Mouse (Mus musculus) CH12.LX (cell line): ENCODE results near the gene Etv6. TPM values are rescaled to one million over a fixed set of nuclear protein-coding genes. Genes with fewer than 3 reads are reported as not detected.

ENCODE experiments used
- DNase-seq: peaks from one replicate; pipeline ENCODE4 v3.0.0-alpha.2; 2013; ENCODE audit errors: extremely low read depth
- H3K27ac ChIP-seq: 2 replicates; pipeline ENCODE4 v1.5.1; 2012; ENCODE audit warnings: low read depth, mild to moderate bottlenecking, control low read depth, moderate library complexity; ENCODE audit not compliant: insufficient read depth
- H3K27me3 ChIP-seq: replicated peaks from 2 replicates; pipeline ENCODE3; 2012; ENCODE audit warnings: inconsistent platforms
- H3K36me3 ChIP-seq, 2 experiments: replicated peaks in 1 of 2; 2 replicates each; pipeline versions ENCODE3 to v1.6.1; 2012; ENCODE audit warnings: inconsistent platforms in 1 of 2, low read length in 1 of 2, mild to moderate bottlenecking in 1 of 2, mixed read lengths in 1 of 2, moderate library complexity in 1 of 2; ENCODE audit not compliant: control insufficient read depth in 1 of 2, insufficient read depth in 1 of 2
- H3K4me1 ChIP-seq, 2 experiments: 2 replicates each; pipeline ENCODE4 v1.6.1; 2012; ENCODE audit warnings: inconsistent platforms in 1 of 2, moderate library complexity in 1 of 2; ENCODE audit not compliant: insufficient read depth in 2 of 2, control insufficient read depth in 1 of 2
- H3K4me2 ChIP-seq: 2 replicates; pipeline ENCODE4 v1.6.1; 2012; ENCODE audit warnings: low read depth, mild to moderate bottlenecking, control low read depth; ENCODE audit not compliant: poor library complexity, insufficient read depth, severe bottlenecking
- H3K4me3 ChIP-seq, 3 experiments: fragments of 150-350 bp in 1 of 3; sonication (generic) in 1 of 3; replicated peaks in 1 of 3; 2 replicates each; pipeline versions ENCODE3 to v1.5.1; 2011 to 2012; ENCODE audit warnings: low read depth in 2 of 3, low read length in 2 of 3, mild to moderate bottlenecking in 2 of 3, moderate library complexity in 2 of 3, control low read depth in 1 of 3, improper control_type of control experiment in 1 of 3, inconsistent platforms in 1 of 3, mixed read lengths in 1 of 3; ENCODE audit not compliant: poor library complexity in 1 of 3
- H3K79me2 ChIP-seq: replicated peaks from 2 replicates; pipeline ENCODE4 v1.6.1; 2012; ENCODE audit warnings: mild to moderate bottlenecking, moderate library complexity; ENCODE audit not compliant: control insufficient read depth, poor library complexity, insufficient read depth, severe bottlenecking; ENCODE audit errors: extremely low read depth
- H3K9ac ChIP-seq: 2 replicates; pipeline ENCODE4 v1.6.1; 2012; ENCODE audit warnings: low read depth, mild to moderate bottlenecking, control low read depth, moderate library complexity; ENCODE audit not compliant: insufficient read depth
- H3K9me3 ChIP-seq: replicated peaks from 2 replicates; pipeline ENCODE3; 2012; ENCODE audit warnings: low read length, inconsistent platforms, mixed read lengths
- BHLHE40 ChIP-seq: IDR thresholded peaks from 2 replicates; pipeline ENCODE4 v1.6.1; 2011; ENCODE audit warnings: mild to moderate bottlenecking, low read depth, low read length, improper control_type of control experiment
- CHD2 ChIP-seq: IDR thresholded peaks from 2 replicates; pipeline ENCODE4 v1.6.1; 2011; ENCODE audit warnings: low read length, improper control_type of control experiment
- E2F4 ChIP-seq: IDR thresholded peaks from 2 replicates; pipeline ENCODE4 v1.6.1; 2011; ENCODE audit warnings: low read depth, low read length, improper control_type of control experiment; ENCODE audit not compliant: insufficient replicate concordance
- ELF1 ChIP-seq: IDR thresholded peaks from 2 replicates; pipeline ENCODE4 v1.6.1; 2014; ENCODE audit warnings: low read depth, mild to moderate bottlenecking, inconsistent platforms, low read length, improper control_type of control experiment
- ETS1 ChIP-seq: conservative IDR thresholded peaks from 2 replicates; pipeline ENCODE4 v1.6.1; 2012; ENCODE audit warnings: low read depth, mild to moderate bottlenecking, inconsistent platforms, low read length, improper control_type of control experiment, moderate library complexity
- HCFC1 ChIP-seq: IDR thresholded peaks from 2 replicates; pipeline ENCODE4 v1.6.1; 2012; ENCODE audit warnings: low read depth, mild to moderate bottlenecking, inconsistent platforms, low read length, improper control_type of control experiment
- IRF4 ChIP-seq: IDR thresholded peaks from 2 replicates; pipeline ENCODE4 v1.6.1; 2014; ENCODE audit warnings: low read depth, mild to moderate bottlenecking, inconsistent platforms, low read length, improper control_type of control experiment
- JUN ChIP-seq: IDR thresholded peaks from 2 replicates; pipeline ENCODE4 v1.6.1; 2011; ENCODE audit warnings: low read depth, mild to moderate bottlenecking, low read length, improper control_type of control experiment, moderate library complexity; ENCODE audit not compliant: insufficient read depth
- KAT2A ChIP-seq: IDR thresholded peaks from 2 replicates; pipeline ENCODE4 v1.6.1; 2012; ENCODE audit warnings: low read length, improper control_type of control experiment, inconsistent platforms; ENCODE audit not compliant: insufficient replicate concordance
- MAFK ChIP-seq: IDR thresholded peaks from 2 replicates; pipeline ENCODE4 v1.6.1; 2011; ENCODE audit warnings: low read length, improper control_type of control experiment; ENCODE audit not compliant: insufficient replicate concordance
- MAZ ChIP-seq: IDR thresholded peaks from 2 replicates; pipeline ENCODE4 v1.6.1; 2012; ENCODE audit warnings: low read depth, mild to moderate bottlenecking, inconsistent platforms, low read length, improper control_type of control experiment, moderate library complexity
- MEF2A ChIP-seq: IDR thresholded peaks from 2 replicates; pipeline ENCODE4 v1.6.1; 2014; ENCODE audit warnings: low read depth, mild to moderate bottlenecking, inconsistent platforms, low read length, improper control_type of control experiment, borderline replicate concordance
- MXI1 ChIP-seq: IDR thresholded peaks from 2 replicates; pipeline ENCODE4 v1.6.1; 2011; ENCODE audit warnings: mild to moderate bottlenecking, low read depth, low read length, improper control_type of control experiment
- NELFE ChIP-seq: IDR thresholded peaks from 2 replicates; pipeline ENCODE4 v1.6.1; 2011; ENCODE audit warnings: low read depth, low read length, improper control_type of control experiment
- NRF1 ChIP-seq: IDR thresholded peaks from 2 replicates; pipeline ENCODE4 v1.6.1; 2014; ENCODE audit warnings: low read depth, mild to moderate bottlenecking, inconsistent platforms, low read length, improper control_type of control experiment, moderate library complexity
- POLR2A ChIP-seq: IDR thresholded peaks from 2 replicates; pipeline ENCODE4 v1.6.1; 2011; ENCODE audit warnings: low read depth, mild to moderate bottlenecking, improper control_type of control experiment, low read length
- SIN3A ChIP-seq: IDR thresholded peaks from 2 replicates; pipeline ENCODE4 v1.6.1; 2012; ENCODE audit warnings: low read length, improper control_type of control experiment, inconsistent platforms
- SMC3 ChIP-seq: IDR thresholded peaks from 2 replicates; pipeline ENCODE4 v1.6.1; 2011; ENCODE audit warnings: low read depth, low read length, improper control_type of control experiment
- TBP ChIP-seq: conservative IDR thresholded peaks from 2 replicates; pipeline ENCODE4 v1.6.1; 2011; ENCODE audit warnings: low read depth, low read length, improper control_type of control experiment
- UBTF ChIP-seq: IDR thresholded peaks from 2 replicates; pipeline ENCODE4 v1.6.1; 2012; ENCODE audit warnings: low read depth, mild to moderate bottlenecking, inconsistent platforms, low read length, improper control_type of control experiment, moderate library complexity
- USF2 ChIP-seq: conservative IDR thresholded peaks from 2 replicates; pipeline ENCODE4 v1.6.1; 2011; ENCODE audit warnings: low read depth, low read length, improper control_type of control experiment
- ZC3H11A ChIP-seq: IDR thresholded peaks from 2 replicates; pipeline ENCODE4 v1.6.1; 2012; ENCODE audit warnings: low read depth, mild to moderate bottlenecking, inconsistent platforms, low read length, improper control_type of control experiment
- ZKSCAN1 ChIP-seq: IDR thresholded peaks from 2 replicates; pipeline ENCODE4 v1.6.1; 2012; ENCODE audit warnings: low read depth, inconsistent platforms, low read length, improper control_type of control experiment, borderline replicate concordance
- dilution Hi-C: fragments of 300-500 bp; cut with MboI; formaldehyde crosslinking; loops from 2 replicates; pipeline ENCODE4 v1.14.3; 2020; ENCODE audit warnings: low sequenced_read_pairs; ENCODE audit not compliant: extremely low pct_unique_long_range_greater_than_20kb, extremely low pct_ligation_motif_present
- in situ Hi-C: fragments of 300-500 bp; cut with MboI; formaldehyde crosslinking; loops from 3 replicates; pipeline ENCODE4 v1.14.3; 2019; ENCODE audit warnings: low sequenced_read_pairs, low pct_ligation_motif_present, low pct_unique_long_range_greater_than_20kb, mixed read lengths
- polyA plus RNA-seq: library from polyadenylated mRNA; unstranded; fragments of >175 nt; gene quantifications from 2 replicates; pipeline ENCODE4 v1.2.1, GENCODE M21; 2012; ENCODE audit warnings: low read depth; ENCODE audit not compliant: insufficient read length
- total RNA-seq, 2 experiments: library from RNA; depleted of rRNA; stranded (reverse); fragments of 300-350 nt in 1 of 2; fragments of >200 nt in 1 of 2; gene quantifications; 2 replicates each; pipeline ENCODE4 v1.2.3; 2012 to 2014

The Etv6 gene
- total and polyA plus RNA-seq, 3 experiments: 7.6 to 29.5 (median 10.1) TPM

DNA sequence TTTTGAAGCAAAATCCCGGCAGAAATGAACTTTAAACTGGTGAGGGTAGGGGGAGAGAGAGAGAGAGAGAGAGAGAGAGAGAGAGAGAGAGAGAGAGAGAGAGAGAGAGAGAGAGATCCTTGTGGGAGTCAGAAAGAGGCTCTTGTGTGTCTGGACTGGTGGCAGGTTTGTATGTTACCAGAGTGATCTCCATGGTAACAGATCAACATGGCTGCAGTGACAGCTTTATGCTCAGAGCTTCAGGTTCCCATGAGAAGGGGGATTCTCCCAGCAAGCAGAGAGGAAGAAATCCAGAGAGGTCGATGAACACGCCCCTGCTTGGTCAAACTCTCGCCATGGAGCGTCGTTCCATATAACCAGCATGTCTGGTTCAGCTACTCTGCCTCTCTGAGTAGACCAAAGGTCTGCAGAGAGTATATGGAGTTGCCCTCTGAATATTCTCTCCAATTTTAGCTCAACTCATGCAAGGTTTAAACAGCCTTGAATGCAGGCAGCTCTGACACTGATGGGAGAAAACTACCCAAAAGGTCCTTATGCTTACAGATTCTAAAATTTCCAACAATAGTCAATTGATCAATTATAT, 122.1 kb downstream of the Etv6 start:
- Histone ChIP-seq H3K4me3 (no peak overlapping the region), H3K79me2 (no peaks in the 10 kb centered on the region), H3K4me2 (no peak overlapping the region), H3K9me3 (no peaks in the 10 kb centered on the region), H3K27ac (no peak overlapping the region), H3K27me3 (no peaks in the 10 kb centered on the region), H3K4me1 (peaks cover 22 to 75% of the 10 kb centered on the region in 2 experiments), H3K36me3 (peaks cover 16 to 59% of the 10 kb centered on the region in 2 experiments), H3K9ac (no peak overlapping the region)
- dilution Hi-C loops (no loop called here), in situ Hi-C loops (no loop called here)
- DNase-seq: peak; percentile 45
- TF ChIP-seq BHLHE40: no peak
- TF ChIP-seq JUN: no peak
- TF ChIP-seq KAT2A: no peak
- no peak for TF ChIP-seq IRF4
- TF ChIP-seq ZKSCAN1: no peak
- TF ChIP-seq NELFE: no peak
- TF ChIP-seq SMC3: no peak

- no peak overlapping the region for H3K9ac ChIP-seq
- no peaks in the 10 kb centered on the region for H3K27me3 ChIP-seq
- H3K4me3 ChIP-seq: no peak overlapping the region
- no peak overlapping the region for H3K27ac ChIP-seq
- dilution Hi-C loops (no loop called here), in situ Hi-C loops (no loop called here)
- peaks cover 22 to 71% of the 10 kb centered on the region in 2 experiments for H3K4me1 ChIP-seq
- no peak overlapping the region for H3K4me2 ChIP-seq
- TF ChIP-seq ELF1 (no peak), SIN3A (no peak), HCFC1 (no peak), USF2 (no peak)
- peaks cover 16 to 63% of the 10 kb centered on the region in 2 experiments for H3K36me3 ChIP-seq
- H3K9me3 ChIP-seq: no peaks in the 10 kb centered on the region
- no peaks in the 10 kb centered on the region for H3K79me2 ChIP-seq
- no peak for DNase-seq
Observed at GRCm38 (mm10) chr6:134158201-134158600, 122.7 kb downstream of the Etv6 start.

GRCm38 (mm10) chr6:134159672-134160071, 124.2 kb downstream of the Etv6 start:
- no peaks in the 10 kb centered on the region; the same call in 1 of the 2 replicates for H3K79me2 ChIP-seq
- no peak overlapping the region for H3K4me2 ChIP-seq
- no peak overlapping the region for H3K9ac ChIP-seq
- peaks cover 21 to 67% of the 10 kb centered on the region in 2 experiments for H3K4me1 ChIP-seq
- TF ChIP-seq TBP (no peak), JUN (no peak), ZKSCAN1 (no peak), UBTF (no peak), ELF1 (no peak), CHD2 (no peak), MEF2A (no peak), NRF1 (no peak), BHLHE40 (no peak), IRF4 (no peak), E2F4 (no peak), MAFK (no peak), ZC3H11A (no peak), MXI1 (no peak), ETS1 (no peak), POLR2A (no peak), SIN3A (no peak), MAZ (no peak)
- H3K4me3 ChIP-seq: no peak overlapping the region
- no peak for DNase-seq
- dilution Hi-C loops: no loop called here
- H3K27me3 ChIP-seq: no peaks in the 10 kb centered on the region
- H3K9me3 ChIP-seq: no peaks in the 10 kb centered on the region
- no peak overlapping the region for H3K27ac ChIP-seq
- peaks cover 15 to 59% of the 10 kb centered on the region in 2 experiments for H3K36me3 ChIP-seq
- in situ Hi-C loops: no loop called here
